Mouse (Mus musculus): ENCODE results near the gene Ptp4a2. TPM values are rescaled to one million over a fixed set of nuclear protein-coding genes. Genes with fewer than 3 reads are reported as not detected.

Ptp4a2 gene
- total and polyA plus RNA-seq, 3 experiments = 51.6 to 199 (median 194) TPM

- peaks cover 6% of the 10 kb centered on the region for H3K79me2 ChIP-seq (replicated peaks; ENCODE audit: control insufficient read depth, insufficient read depth, low read length)
- DNase-seq = peak; percentile 97 to 100
- TF ChIP-seq EP300 (IDR thresholded peaks at IDR 0.05; ENCODE audit: insufficient read depth, low read depth, low read length) (peak; percentile 59; the same call in 1 of the 2 replicates), POLR2A (IDR thresholded peaks at IDR 0.05; ENCODE audit: insufficient read depth, low read depth, low read length) (peak; percentile 62), CTCF (IDR thresholded peaks at IDR 0.05) (peak; percentile 61)
- no peaks in the 10 kb centered on the region for H3K27me3 ChIP-seq (ENCODE audit: control insufficient read depth, insufficient read depth, low read length)
- peaks cover 20% of the 10 kb centered on the region for H3K4me1 ChIP-seq (ENCODE audit: control insufficient read depth, insufficient read depth, low read length)
- H3K36me3 ChIP-seq (ENCODE audit: control insufficient read depth, insufficient read depth, low read length) = peaks cover 21% of the 10 kb centered on the region
- H3K4me3 ChIP-seq = peak overlapping the region; percentile 87
- peak overlapping the region; percentile 90 for H3K27ac ChIP-seq
- WGBS = 3% methylated on average over 82 of the region's 83 CpGs
- peak overlapping the region; percentile 99 for H3K9ac ChIP-seq (ENCODE audit: low read depth, low read length)
- intact Hi-C loops (cut with DNase I) = loop anchor here (2.0 to 5.0 kb wide), 4 partner anchors 35 to 198 kb away; partner anchors contain the start of genes Ccdc28b and Khdrbs1
Observed at GRCm38 (mm10) chr4:129819712-129820336, 8.8 kb downstream of the Ptp4a2 start.

GRCm38 (mm10) chr4:129820417-129821086 is 9.5 kb downstream of the Ptp4a2 start:
- Histone ChIP-seq H3K4me3 (peak overlapping the region; percentile 87), H3K36me3 (ENCODE audit: control insufficient read depth, insufficient read depth, low read length) (peaks cover 27% of the 10 kb centered on the region), H3K27ac (peak overlapping the region; percentile 89), H3K27me3 (ENCODE audit: control insufficient read depth, insufficient read depth, low read length) (no peaks in the 10 kb centered on the region), H3K79me2 (replicated peaks; ENCODE audit: control insufficient read depth, insufficient read depth, low read length) (peaks cover 7% of the 10 kb centered on the region), H3K4me1 (ENCODE audit: control insufficient read depth, insufficient read depth, low read length) (peaks cover 23% of the 10 kb centered on the region), H3K9ac (ENCODE audit: low read depth, low read length) (peak overlapping the region; percentile 99)
- 5% methylated on average over 67 of the region's 79 CpGs for WGBS
- TF ChIP-seq CTCF (IDR thresholded peaks at IDR 0.05) (peak; percentile 28; the same call in 1 of the 2 replicates), EP300 (IDR thresholded peaks at IDR 0.05; ENCODE audit: insufficient read depth, low read depth, low read length) (no peak), POLR2A (IDR thresholded peaks at IDR 0.05; ENCODE audit: insufficient read depth, low read depth, low read length) (0 out of 2 replicates have a peak, but pooled peaks have one; percentile 36)
- intact Hi-C loops (cut with DNase I) = loop anchor here (2.0 to 5.0 kb wide), 4 partner anchors 36 to 198 kb away; partner anchors contain the start of genes Ccdc28b and Khdrbs1
- DNase-seq = peak; percentile 88 to 90

GRCm38 (mm10) chr4:129821087-129821616 is 10.1 kb downstream of the Ptp4a2 start:
- H3K27ac ChIP-seq = peak overlapping the region; percentile 89
- peak overlapping the region; percentile 87 for H3K4me3 ChIP-seq
- WGBS = under 1% methylated on average over 16 of the region's 16 CpGs
- intact Hi-C loops (cut with DNase I) = loop anchor here (2.0 to 5.0 kb wide), 4 partner anchors 36 to 199 kb away; partner anchors contain the start of genes Ccdc28b and Khdrbs1
- H3K9ac ChIP-seq (ENCODE audit: low read depth, low read length) = peak overlapping the region; percentile 99
- H3K79me2 ChIP-seq (replicated peaks; ENCODE audit: control insufficient read depth, insufficient read depth, low read length) = peaks cover 8% of the 10 kb centered on the region
- TF ChIP-seq POLR2A (IDR thresholded peaks at IDR 0.05; ENCODE audit: insufficient read depth, low read depth, low read length) (no peak), EP300 (IDR thresholded peaks at IDR 0.05; ENCODE audit: insufficient read depth, low read depth, low read length) (no peak), CTCF (IDR thresholded peaks at IDR 0.05) (no peak)
- peaks cover 29% of the 10 kb centered on the region for H3K36me3 ChIP-seq (ENCODE audit: control insufficient read depth, insufficient read depth, low read length)
- H3K4me1 ChIP-seq (ENCODE audit: control insufficient read depth, insufficient read depth, low read length) = peaks cover 24% of the 10 kb centered on the region
- H3K27me3 ChIP-seq (ENCODE audit: control insufficient read depth, insufficient read depth, low read length) = no peaks in the 10 kb centered on the region
- DNase-seq = no peak

- Histone ChIP-seq H3K27ac (no peak overlapping the region), H3K9ac (ENCODE audit: low read depth, low read length) (0 out of 2 replicates have a peak overlapping the region, but pooled peaks have one; percentile 10), H3K79me2 (replicated peaks; ENCODE audit: control insufficient read depth, insufficient read depth, low read length) (peaks cover 11% of the 10 kb centered on the region), H3K36me3 (ENCODE audit: control insufficient read depth, insufficient read depth, low read length) (peaks cover 40% of the 10 kb centered on the region), H3K4me1 (ENCODE audit: control insufficient read depth, insufficient read depth, low read length) (peaks cover 27% of the 10 kb centered on the region), H3K27me3 (ENCODE audit: control insufficient read depth, insufficient read depth, low read length) (no peaks in the 10 kb centered on the region), H3K4me3 (peak overlapping the region; percentile 87)
- intact Hi-C loops (cut with DNase I) = loop anchor here (5.0 kb wide), 2 partner anchors 55 to 200 kb away; partner anchors contain the start of gene Ccdc28b
- DNase-seq = no peak
- 32% methylated on average over 3 of the region's 3 CpGs for WGBS
- TF ChIP-seq CTCF (IDR thresholded peaks at IDR 0.05) (no peak), POLR2A (IDR thresholded peaks at IDR 0.05; ENCODE audit: insufficient read depth, low read depth, low read length) (no peak)
Observed at GRCm38 (mm10) chr4:129822324-129822723, 11.3 kb downstream of the Ptp4a2 start.

GRCm38 (mm10) chr4:129823216-129823810 is 12.3 kb downstream of the Ptp4a2 start:
- intact Hi-C loops (cut with DNase I) = loop anchor here (5.0 kb wide), 2 partner anchors 54 to 201 kb away; partner anchors contain the start of gene Ccdc28b
- H3K4me1 ChIP-seq (ENCODE audit: control insufficient read depth, insufficient read depth, low read length) = peaks cover 29% of the 10 kb centered on the region

More at GRCm38 (mm10) chr4:129823216-129823810, 12.3 kb downstream of the Ptp4a2 start:
- Histone ChIP-seq H3K4me3 (no peak overlapping the region), H3K79me2 (replicated peaks; ENCODE audit: control insufficient read depth, insufficient read depth, low read length) (peaks cover 11% of the 10 kb centered on the region), H3K36me3 (ENCODE audit: control insufficient read depth, insufficient read depth, low read length) (peaks cover 50% of the 10 kb centered on the region), H3K27ac (no peak overlapping the region), H3K9ac (ENCODE audit: low read depth, low read length) (no peak overlapping the region), H3K27me3 (ENCODE audit: control insufficient read depth, insufficient read depth, low read length) (no peaks in the 10 kb centered on the region)
- no peak for TF ChIP-seq CTCF (IDR thresholded peaks at IDR 0.05)
- no peak for TF ChIP-seq POLR2A (IDR thresholded peaks at IDR 0.05; ENCODE audit: insufficient read depth, low read depth, low read length)
- no peak for TF ChIP-seq EP300 (IDR thresholded peaks at IDR 0.05; ENCODE audit: insufficient read depth, low read depth, low read length)
- WGBS = 44% methylated on average over 4 of the region's 4 CpGs
- no peak for DNase-seq

Data from heart, adult 2 months (tissue).